8 mouse cellular contexts compared by ENCODE assay signal in genomic region chrX:7376586-7376985, GRCm38 (mm10). TPM values are rescaled to one million over a fixed set of nuclear protein-coding genes. Genes with fewer than 3 reads are reported as not detected.
A peak's percentile ranks its signal among the peaks of the same experiment; 100 is the strongest.
DNase-seq lines count a peak whose midpoint lies in the region; ATAC-seq and TF ChIP-seq lines count a peak whose summit lies in the region.

No protein-coding gene starts in this region.

- no peak for ATAC-seq in forebrain, postnatal 0 days
- ATAC-seq in limb, embryonic 13.5 days (ENCODE audit: low FRiP score, low read depth) = peak; percentile 21; the same call in 1 of the 2 replicates

- no peaks in the 10 kb centered on the region for H3K36me3 ChIP-seq in kidney, adult 2 months (ENCODE audit: control insufficient read depth, insufficient read depth, low read length)
- H3K36me3 ChIP-seq in forebrain, postnatal 0 days (ENCODE audit: insufficient read depth) = no peaks in the 10 kb centered on the region
- H3K36me3 ChIP-seq in limb, embryonic 13.5 days = no peaks in the 10 kb centered on the region

- WGBS in kidney, adult 2 months = 27% methylated on average over 4 of the region's 4 CpGs
- 51% methylated on average over 4 of the region's 4 CpGs for WGBS in forebrain, postnatal 0 days
- WGBS in limb, embryonic 13.5 days = 46% methylated on average over 4 of the region's 4 CpGs
- WGBS in olfactory bulb, adult 2 months = 39% methylated on average over 4 of the region's 4 CpGs

- peak overlapping the region; percentile 60 for H3K4me2 ChIP-seq in forebrain, postnatal 0 days (ENCODE audit: low read depth)
- peak overlapping the region; percentile 71 for H3K4me2 ChIP-seq in limb, embryonic 13.5 days (replicated peaks)

- no peak for TF ChIP-seq POLR2A in kidney, adult 2 months (IDR thresholded peaks at IDR 0.05; ENCODE audit: low read depth, low read length)
- TF ChIP-seq POLR2A in olfactory bulb, adult 2 months (IDR thresholded peaks at IDR 0.05; ENCODE audit: insufficient read depth, low read depth, low read length) = no peak

- H3K27ac ChIP-seq in kidney, adult 2 months (ENCODE audit: insufficient read depth, low read depth, low read length) = no peak overlapping the region
- peak overlapping the region; percentile 85 for H3K27ac ChIP-seq in forebrain, postnatal 0 days (ENCODE audit: low read depth, low read length)
- peak overlapping the region; percentile 85 for H3K27ac ChIP-seq in limb, embryonic 13.5 days
- no peak overlapping the region for H3K27ac ChIP-seq in olfactory bulb, adult 2 months (ENCODE audit: insufficient read depth, low read depth, low read length)

- peak; percentile 0 for DNase-seq in kidney, adult 2 months
- no peak for DNase-seq in kidney, adult 9 months
- DNase-seq in adrenal gland, postnatal 10 days = peak; percentile 38
- DNase-seq in forebrain, postnatal 0 days = no peak
- no peak for DNase-seq in adipocyte (ENCODE audit: low spot score)
- no peak for DNase-seq in layer of hippocampus, adult 11-12 months (ENCODE audit: low spot score)

- no peak for TF ChIP-seq CTCF in kidney, adult 2 months (conservative IDR thresholded peaks at IDR 0.05; ENCODE audit: insufficient read depth, insufficient read length, low read depth, low read length)
- TF ChIP-seq CTCF in forebrain, postnatal 0 days (IDR thresholded peaks at IDR 0.05; ENCODE audit: low read depth) = no peak
- TF ChIP-seq CTCF in olfactory bulb, adult 2 months (IDR thresholded peaks at IDR 0.05; ENCODE audit: insufficient read depth, low read depth, low read length) = no peak

- no peaks in the 10 kb centered on the region for H3K27me3 ChIP-seq in kidney, adult 2 months (replicated peaks; ENCODE audit: control insufficient read depth, insufficient read depth, low read length)
- H3K27me3 ChIP-seq in forebrain, postnatal 0 days (ENCODE audit: insufficient read depth, low read length) = no peaks in the 10 kb centered on the region
- H3K27me3 ChIP-seq in limb, embryonic 13.5 days = no peaks in the 10 kb centered on the region

- H3K4me3 ChIP-seq in kidney, adult 2 months (ENCODE audit: insufficient read depth, low read depth, low read length) = peak overlapping the region; percentile 67
- peak overlapping the region; percentile 50 for H3K4me3 ChIP-seq in forebrain, postnatal 0 days (ENCODE audit: low read depth, low read length)
- peak overlapping the region; percentile 58 for H3K4me3 ChIP-seq in limb, embryonic 13.5 days
- peak overlapping the region; percentile 77 for H3K4me3 ChIP-seq in olfactory bulb, adult 2 months (ENCODE audit: insufficient read depth, low read depth, low read length)

- no peaks in the 10 kb centered on the region; the same call in 1 of the 2 replicates for H3K4me1 ChIP-seq in kidney, adult 2 months (ENCODE audit: control insufficient read depth, insufficient read depth, low read length)
- H3K4me1 ChIP-seq in forebrain, postnatal 0 days (ENCODE audit: insufficient read depth) = no peaks in the 10 kb centered on the region
- peaks cover 3% of the 10 kb centered on the region; the same call in 1 of the 2 replicates for H3K4me1 ChIP-seq in limb, embryonic 13.5 days
- peaks cover 13% of the 10 kb centered on the region; the same call in 1 of the 2 replicates for H3K4me1 ChIP-seq in olfactory bulb, adult 2 months (ENCODE audit: control insufficient read depth, insufficient read depth, low read length)

- H3K9me3 ChIP-seq in forebrain, postnatal 0 days (ENCODE audit: low read length) = no peaks in the 10 kb centered on the region
- H3K9me3 ChIP-seq in limb, embryonic 13.5 days = no peaks in the 10 kb centered on the region

- H3K9ac ChIP-seq in forebrain, postnatal 0 days = peak overlapping the region; percentile 68; the same call in 1 of the 2 replicates
- H3K9ac ChIP-seq in limb, embryonic 13.5 days = peak overlapping the region; percentile 31; the same call in 1 of the 2 replicates

RNA-seq across cellular contexts. Expression of gene Usp27x, which starts 1.0 kb away (rescaled TPM):
- polyA plus RNA-seq in kidney, adult 2 months (2012; rRNA removed) = 0.88 and 0.90 TPM in 2 replicates
- total RNA-seq in adrenal gland, postnatal 10 days (2021) = 10 to 100 TPM; 14.9 to 16.5 TPM
- total RNA-seq in forebrain, postnatal 0 days (2014; rRNA removed) = 11.2 and 14.3 TPM in 2 replicates
- 1.4 and 3.2 TPM in 2 replicates for polyA plus RNA-seq in forebrain, postnatal 0 days (2015; fragmentation: Nextera tagmentation; extraction: Ambion mirVana)
- polyA plus RNA-seq in limb, embryonic 13.5 days (2015; fragmentation: Nextera tagmentation; extraction: Ambion mirVana) = 0.99 and 1.0 TPM in 2 replicates
- polyA plus RNA-seq in olfactory bulb, adult 2 months (2012; ENCODE audit: insufficient read depth, insufficient read length, low replicate concordance, missing spikeins) = not detected in 2 replicates

RNA-seq across cellular contexts. Expression of gene Clcn5, which starts 57.4 kb away (rescaled TPM):
- 19.1 and 20.4 TPM in 2 replicates for polyA plus RNA-seq in kidney, adult 2 months (2012; rRNA removed)
- 10 to 100 TPM; 26.3 to 28.0 TPM for total RNA-seq in adrenal gland, postnatal 10 days (2021)
- total RNA-seq in forebrain, postnatal 0 days (2014; rRNA removed) = 14.2 and 20.9 TPM in 2 replicates
- polyA plus RNA-seq in forebrain, postnatal 0 days (2015; fragmentation: Nextera tagmentation; extraction: Ambion mirVana) = 2.6 and 3.9 TPM in 2 replicates
- polyA plus RNA-seq in limb, embryonic 13.5 days (2015; fragmentation: Nextera tagmentation; extraction: Ambion mirVana) = 21.1 and 25.2 TPM in 2 replicates
- polyA plus RNA-seq in olfactory bulb, adult 2 months (2012; ENCODE audit: insufficient read depth, insufficient read length, low replicate concordance, missing spikeins) = not detected in 2 replicates

Comparison
In these comparisons a context has a peak if more than half of its experiments do, and no peak if none do; other contexts are left out.
1. DNase-seq: peak in kidney, adult 2 months (single experiment) and adrenal gland, postnatal 10 days (single experiment); none in kidney, adult 9 months (single experiment), forebrain, postnatal 0 days (single experiment), adipocyte (single experiment) and layer of hippocampus, adult 11-12 months (single experiment).
2. H3K27ac ChIP-seq: peak in forebrain, postnatal 0 days (single experiment) and limb, embryonic 13.5 days (single experiment); none in kidney, adult 2 months (single experiment) and olfactory bulb, adult 2 months (single experiment).
3. Peak in every context shown above with its lines, with median percentiles within 50 percentile points of each other: H3K4me3 ChIP-seq.